Mouse (Mus musculus) megakaryocyte, embryonic 14.5 days (primary cell): ENCODE measurements around the gene Gm10273. TPM values are rescaled to one million over a fixed set of nuclear protein-coding genes. Genes with fewer than 3 reads are reported as not detected.

Source experiments
- H3K27me3 ChIP-seq: replicated peaks from 2 replicates; pipeline ENCODE3; 2012; ENCODE audit warnings: inconsistent platforms
- H3K36me3 ChIP-seq: replicated peaks from 2 replicates; pipeline ENCODE3; 2012; ENCODE audit warnings: low read length, inconsistent platforms, mixed read lengths
- H3K4me1 ChIP-seq: 2 replicates; pipeline ENCODE4 v1.6.1; 2012; ENCODE audit warnings: inconsistent platforms
- H3K4me3 ChIP-seq: replicated peaks from 2 replicates; pipeline ENCODE3; 2012; ENCODE audit warnings: moderate library complexity, mild to moderate bottlenecking, inconsistent platforms
- H3K9me3 ChIP-seq: 2 replicates; pipeline ENCODE4 v1.6.1; 2012; ENCODE audit warnings: inconsistent platforms
- FLI1 ChIP-seq: IDR thresholded peaks from 2 replicates; pipeline ENCODE4 v1.6.1; 2012; ENCODE audit warnings: low read length, inconsistent platforms, mixed read lengths
- GATA1 ChIP-seq: IDR thresholded peaks from 3 replicates; pipeline ENCODE4 v1.6.1; 2012; ENCODE audit warnings: mixed read lengths, low read length, inconsistent platforms, borderline replicate concordance
- polyA plus RNA-seq: library from polyadenylated mRNA; stranded (reverse); fragments of >175 nt; gene quantifications from 2 replicates; pipeline ENCODE4 v1.2.3, GENCODE M21; 2012; ENCODE audit warnings: low replicate concordance; ENCODE audit not compliant: insufficient read depth

The Gm10273 gene
- polyA plus RNA-seq, 1 experiment = 0.54 TPM

DNA sequence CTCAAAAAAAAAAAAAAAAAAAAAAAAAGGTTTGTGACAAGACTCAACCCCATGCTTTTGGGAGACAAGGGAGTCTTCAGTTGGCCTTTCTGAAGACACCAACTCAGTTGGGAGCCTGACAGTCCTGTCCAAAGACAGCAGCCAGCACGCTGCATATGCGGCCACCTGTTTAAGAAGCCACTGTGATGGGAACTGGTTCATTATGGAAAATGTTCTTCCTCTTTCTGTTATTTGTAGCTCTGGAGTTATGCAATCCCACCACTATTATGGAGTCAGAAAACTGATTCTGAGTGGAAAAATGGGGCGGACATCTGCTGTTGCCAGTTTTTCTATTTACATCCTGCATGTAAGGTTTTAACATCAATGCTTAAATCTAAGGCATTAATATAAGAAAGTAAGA lies 5.8 kb upstream of the Gm10273 start:
- H3K27me3 ChIP-seq = no peaks in the 10 kb centered on the region
- TF ChIP-seq FLI1 (no peak), GATA1 (no peak)
- H3K4me3 ChIP-seq = no peak overlapping the region
- peaks cover 35% of the 10 kb centered on the region for H3K36me3 ChIP-seq
- H3K4me1 ChIP-seq = peaks cover 28% of the 10 kb centered on the region
- H3K9me3 ChIP-seq = peaks cover 20% of the 10 kb centered on the region

DNA sequence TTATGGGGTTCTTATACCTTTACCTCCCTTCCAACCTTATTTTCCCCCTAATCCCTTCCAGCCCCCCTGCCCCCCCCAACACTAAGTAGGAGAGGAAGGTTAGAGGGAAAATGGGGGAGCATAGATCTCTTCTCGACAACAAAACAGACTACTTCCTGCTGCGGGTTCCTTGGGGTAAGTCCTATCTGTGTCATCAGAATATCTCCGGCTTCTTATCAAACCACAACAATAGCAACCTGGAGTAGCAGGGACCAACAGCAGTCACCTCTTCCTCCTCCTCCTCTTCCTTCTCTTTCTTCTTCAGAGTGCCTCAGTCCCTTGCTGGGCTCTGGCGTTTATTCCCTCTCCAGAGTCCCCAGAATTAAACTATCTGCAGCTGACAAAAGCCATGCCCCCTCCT lies 3.5 kb upstream of the Gm10273 start:
- H3K4me3 ChIP-seq = no peak overlapping the region
- no peaks in the 10 kb centered on the region for H3K27me3 ChIP-seq
- peaks cover 28% of the 10 kb centered on the region for H3K4me1 ChIP-seq
- peaks cover 34% of the 10 kb centered on the region for H3K36me3 ChIP-seq
- peaks cover 20% of the 10 kb centered on the region for H3K9me3 ChIP-seq
- TF ChIP-seq GATA1 (no peak), FLI1 (no peak)

DNA sequence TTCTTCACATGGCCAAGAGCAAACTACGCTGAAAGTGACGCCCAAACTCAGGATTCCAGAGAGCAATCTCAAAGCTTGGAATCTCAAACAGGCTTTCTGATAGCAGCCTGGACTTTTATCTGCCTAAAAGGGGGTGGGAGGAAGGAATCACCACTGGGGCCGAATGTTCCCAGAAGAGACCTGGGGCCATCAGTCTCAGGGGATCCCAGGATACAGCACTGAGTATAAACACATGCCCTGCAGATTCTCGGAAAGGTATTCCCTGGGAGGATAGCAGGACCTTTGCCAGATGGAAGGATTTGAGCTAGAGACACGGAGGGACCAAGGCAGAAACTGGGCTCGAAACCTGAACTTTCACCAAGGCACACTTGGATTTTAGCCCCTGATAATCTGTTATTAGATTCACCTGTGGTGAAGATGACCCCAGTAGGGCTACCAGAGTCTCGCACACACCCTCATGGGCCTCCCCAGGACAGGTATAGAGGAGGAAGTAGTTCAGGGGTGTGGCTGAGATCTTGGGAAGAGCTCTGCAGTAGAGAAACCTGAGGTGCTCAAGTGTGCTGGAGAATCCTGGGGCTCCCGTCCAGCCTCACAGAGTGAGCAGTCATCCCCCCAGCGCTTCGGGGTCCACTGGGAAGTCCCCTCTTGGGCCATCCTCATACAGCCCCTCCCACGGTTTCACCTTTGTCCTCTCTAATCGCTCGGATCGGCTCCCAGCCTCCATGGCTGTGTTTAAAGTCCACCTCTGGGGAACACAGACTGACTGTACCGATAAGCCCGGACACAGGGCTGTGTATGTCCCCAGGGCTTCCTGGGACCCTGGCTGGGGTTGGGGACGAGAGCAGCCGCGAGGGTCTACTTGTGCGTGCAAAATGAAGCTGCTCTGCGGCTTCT lies 7.7 kb downstream of the Gm10273 start, which contains the start of gene Pla2g12b:
Gene Pla2g12b, plus strand, starts transcription at position 762 of the 894 bp plus-strand sequence.
- no peaks in the 10 kb centered on the region for H3K9me3 ChIP-seq
- no peak within 1 kb of the TSS for H3K4me3 ChIP-seq
- TF ChIP-seq GATA1 (no peak), FLI1 (no peak)
- no peaks in the 10 kb centered on the region for H3K36me3 ChIP-seq
- H3K27me3 ChIP-seq = peaks cover 16% of the 10 kb centered on the region
- H3K4me1 ChIP-seq = peaks cover 10% of the 10 kb centered on the region

DNA sequence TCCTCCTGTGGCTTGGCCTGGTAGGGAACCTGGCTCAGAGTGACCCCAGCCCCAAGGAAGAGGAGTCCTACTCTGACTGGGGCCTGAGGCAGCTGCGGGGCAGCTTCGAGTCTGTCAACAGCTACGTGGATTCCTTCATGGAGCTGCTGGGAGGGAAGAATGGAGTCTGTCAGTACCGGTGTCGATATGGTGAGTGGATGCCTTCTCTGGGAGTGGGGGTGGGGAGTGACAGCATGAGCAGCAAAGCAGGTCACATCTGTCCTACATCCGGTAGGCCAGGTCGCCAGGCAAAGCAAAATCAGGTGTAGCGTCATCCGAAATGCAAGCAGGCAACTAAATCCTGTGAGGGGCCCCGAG lies 8.3 kb downstream of the Gm10273 start:
- H3K4me3 ChIP-seq = no peak overlapping the region

DNA sequence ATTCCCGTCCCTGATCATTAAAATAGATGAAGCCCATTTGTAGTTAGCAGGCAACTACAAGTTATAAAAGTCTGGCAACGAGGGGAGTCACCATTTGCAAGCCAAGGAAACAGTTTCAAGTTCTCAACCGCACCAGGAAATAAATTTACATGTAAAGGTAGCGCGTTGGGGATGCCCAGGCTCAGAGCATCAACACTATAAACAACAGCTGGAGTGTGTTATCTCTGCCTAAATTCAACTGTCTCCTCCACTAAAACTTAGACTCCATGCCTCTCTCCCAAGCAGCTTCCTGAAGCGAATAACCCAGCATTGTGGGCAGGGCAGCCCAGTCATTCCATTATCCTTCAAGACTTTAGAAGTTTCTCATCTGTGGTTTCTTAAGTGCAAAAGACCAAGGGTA lies 13.1 kb downstream of the Gm10273 start:
- no peaks in the 10 kb centered on the region for H3K9me3 ChIP-seq
- no peaks in the 10 kb centered on the region for H3K36me3 ChIP-seq
- H3K4me3 ChIP-seq = peak overlapping the region; percentile 23
- H3K4me1 ChIP-seq = peaks cover 28% of the 10 kb centered on the region
- H3K27me3 ChIP-seq = peaks cover 17% of the 10 kb centered on the region
- TF ChIP-seq GATA1 = no peak
- TF ChIP-seq FLI1 = no peak

More for the DNA sequence above, 8.3 kb downstream of the Gm10273 start:
- no peaks in the 10 kb centered on the region for H3K36me3 ChIP-seq
- H3K4me1 ChIP-seq = peaks cover 16% of the 10 kb centered on the region
- no peaks in the 10 kb centered on the region for H3K9me3 ChIP-seq
- no peak for TF ChIP-seq GATA1
- TF ChIP-seq FLI1 = no peak
- peaks cover 16% of the 10 kb centered on the region for H3K27me3 ChIP-seq

DNA sequence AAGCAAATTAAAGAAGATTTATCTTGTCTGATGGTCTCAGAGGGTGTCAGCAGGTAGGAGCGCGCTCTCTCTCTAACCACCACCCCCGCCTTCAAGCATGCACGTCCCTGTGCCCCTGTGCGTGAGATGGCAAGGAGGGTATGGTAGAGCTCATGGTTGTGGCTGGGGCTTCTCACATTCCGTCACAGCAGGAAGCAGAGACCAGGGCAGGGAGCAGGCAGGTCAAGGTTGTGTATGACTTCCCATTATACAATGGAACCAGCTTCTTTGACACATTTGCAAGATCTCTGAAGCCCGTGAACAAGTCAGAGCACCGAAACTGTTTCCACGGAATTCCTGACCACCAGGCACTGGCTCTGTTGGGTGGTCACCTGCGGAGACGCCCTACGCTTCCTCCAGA lies 14.8 kb downstream of the Gm10273 start:
- TF ChIP-seq GATA1 = no peak
- TF ChIP-seq FLI1 = no peak
- H3K36me3 ChIP-seq = peaks cover 2% of the 10 kb centered on the region
- peaks cover 9% of the 10 kb centered on the region for H3K27me3 ChIP-seq
- peaks cover 43% of the 10 kb centered on the region for H3K4me1 ChIP-seq
- peak overlapping the region; percentile 28 for H3K4me3 ChIP-seq
- H3K9me3 ChIP-seq = 0 out of 2 replicates have a peak, but pooled peaks cover 4% of the 10 kb centered on the region

DNA sequence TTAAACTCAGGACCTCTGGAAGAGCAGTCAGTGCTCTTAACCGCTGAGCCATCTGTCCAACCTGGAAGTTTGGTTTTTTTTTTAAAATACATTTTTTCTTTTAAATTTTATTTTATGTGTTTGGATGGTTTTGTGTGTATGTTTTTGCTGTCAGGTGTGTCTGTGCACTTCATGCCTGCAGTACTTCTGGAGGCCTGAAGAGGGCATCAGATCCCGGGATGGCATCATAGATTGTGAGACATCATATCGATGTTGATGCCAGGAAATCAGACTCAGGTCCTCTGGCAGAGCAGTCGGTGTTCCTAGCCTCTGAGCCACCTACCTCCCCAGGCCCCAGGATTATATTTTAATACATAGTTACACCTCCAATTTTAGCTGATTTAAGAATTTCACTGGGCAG lies 18.3 kb downstream of the Gm10273 start:
- H3K4me3 ChIP-seq = no peak overlapping the region
- peaks cover 2% of the 10 kb centered on the region for H3K36me3 ChIP-seq
- H3K4me1 ChIP-seq = peaks cover 38% of the 10 kb centered on the region
- H3K9me3 ChIP-seq = 0 out of 2 replicates have a peak, but pooled peaks cover 4% of the 10 kb centered on the region
- TF ChIP-seq FLI1 (no peak), GATA1 (no peak)
- peaks cover 8% of the 10 kb centered on the region for H3K27me3 ChIP-seq

DNA sequence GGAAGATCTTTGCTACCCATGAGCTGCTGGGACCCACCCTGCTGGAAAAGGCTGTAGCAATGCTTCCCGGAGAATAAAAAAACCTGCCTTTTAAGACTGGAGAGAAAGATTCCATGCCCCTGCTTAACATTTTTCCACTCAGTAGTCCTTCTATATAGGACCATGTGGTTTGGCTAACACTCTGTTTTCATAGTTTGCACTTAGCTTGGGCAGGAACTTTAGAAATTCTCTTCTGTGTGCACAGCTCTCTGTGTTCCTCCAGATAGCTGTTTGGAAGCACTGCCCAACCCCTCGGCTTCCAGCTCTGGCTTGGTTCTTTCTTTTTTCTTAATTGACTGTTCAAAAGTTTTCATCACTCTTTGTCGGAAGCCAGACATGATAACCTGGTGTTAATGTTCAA lies 21.2 kb downstream of the Gm10273 start:
- Histone ChIP-seq H3K27me3 (peaks cover 2% of the 10 kb centered on the region), H3K4me1 (peaks cover 35% of the 10 kb centered on the region), H3K36me3 (peaks cover 9% of the 10 kb centered on the region), H3K4me3 (no peak overlapping the region), H3K9me3 (0 out of 2 replicates have a peak, but pooled peaks cover 4% of the 10 kb centered on the region)
- TF ChIP-seq GATA1 = no peak
- TF ChIP-seq FLI1 = no peak

DNA sequence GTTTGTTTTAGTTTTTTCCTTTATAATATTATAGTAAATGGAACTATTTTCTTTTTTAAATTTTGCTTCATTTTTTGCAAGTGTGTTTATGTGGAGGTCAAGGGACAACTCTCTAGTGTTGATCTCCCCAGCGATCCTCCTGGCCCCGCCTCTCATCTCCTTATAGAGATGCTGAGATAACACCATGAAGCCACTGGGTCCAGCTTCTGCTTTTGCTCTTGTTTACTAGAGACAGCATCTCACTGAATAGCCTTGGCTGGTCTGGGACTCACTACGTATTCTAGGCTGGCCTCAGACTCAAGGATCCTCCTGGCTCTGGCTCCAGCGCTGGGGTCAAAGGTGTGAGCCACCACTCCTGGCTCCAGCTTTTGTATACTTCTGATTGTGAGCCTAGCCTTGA lies 24.1 kb downstream of the Gm10273 start:
- peaks cover 34% of the 10 kb centered on the region for H3K4me1 ChIP-seq
- no peak overlapping the region for H3K4me3 ChIP-seq
- no peak for TF ChIP-seq GATA1
- peaks cover 2% of the 10 kb centered on the region for H3K27me3 ChIP-seq
- H3K36me3 ChIP-seq = peaks cover 31% of the 10 kb centered on the region
- H3K9me3 ChIP-seq = no peaks in the 10 kb centered on the region

DNA sequence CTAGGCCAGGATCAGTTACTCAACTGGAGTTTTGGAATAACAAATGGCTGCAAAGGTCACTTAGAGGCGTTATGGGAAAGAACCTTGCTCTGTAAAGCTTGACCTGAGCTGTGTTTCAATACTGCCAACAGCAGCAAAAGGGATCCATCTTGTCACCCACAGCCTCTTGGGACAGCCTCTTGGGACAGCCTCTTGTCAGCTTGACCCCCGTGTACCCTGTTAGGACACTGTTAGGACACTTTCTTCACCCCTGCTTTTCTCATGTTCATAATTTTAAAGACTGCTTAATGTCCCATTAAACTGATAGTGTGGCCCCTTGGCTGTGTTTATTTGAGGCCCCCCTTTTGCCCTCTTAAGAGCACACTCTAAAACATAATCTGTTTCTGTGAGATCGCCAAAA lies 29.0 kb downstream of the Gm10273 start:
- Histone ChIP-seq H3K4me3 (no peak overlapping the region), H3K4me1 (peaks cover 69% of the 10 kb centered on the region), H3K27me3 (no peaks in the 10 kb centered on the region), H3K36me3 (peaks cover 60% of the 10 kb centered on the region), H3K9me3 (no peaks in the 10 kb centered on the region)
- TF ChIP-seq GATA1 = no peak
- TF ChIP-seq FLI1 = no peak
